Mouse (Mus musculus) lung, postnatal 0 days (tissue): ENCODE measurements around the gene Bad.

Experiments
- CTCF ChIP-seq: IDR thresholded peaks from 2 replicates; pipeline ENCODE4 v1.5.1; 2016; ENCODE audit warnings: antibody characterized with exemption, mild to moderate bottlenecking
- EP300 ChIP-seq: IDR thresholded peaks from 2 replicates; pipeline ENCODE4 v1.6.1; 2016; ENCODE audit warnings: antibody characterized with exemption, mild to moderate bottlenecking, control low read depth

GRCm38 (mm10) chr19:6954046-6954445, 12.4 kb downstream of the Bad start:
- TF ChIP-seq CTCF (peak; percentile 74), EP300 (no peak)
